Mouse (Mus musculus): ENCODE data around the gene Tpp1. TPM values are rescaled to one million over a fixed set of nuclear protein-coding genes. Genes with fewer than 3 reads are reported as not detected.
"Not testable (repeated sequence)": the region's sequence is repeated elsewhere in the genome, so short reads cannot be mapped to it uniquely, and the experiment has no call there.

Gene Tpp1
- polyA plus RNA-seq, 1 experiment from 2014 or later = 33.3 TPM

DNA sequence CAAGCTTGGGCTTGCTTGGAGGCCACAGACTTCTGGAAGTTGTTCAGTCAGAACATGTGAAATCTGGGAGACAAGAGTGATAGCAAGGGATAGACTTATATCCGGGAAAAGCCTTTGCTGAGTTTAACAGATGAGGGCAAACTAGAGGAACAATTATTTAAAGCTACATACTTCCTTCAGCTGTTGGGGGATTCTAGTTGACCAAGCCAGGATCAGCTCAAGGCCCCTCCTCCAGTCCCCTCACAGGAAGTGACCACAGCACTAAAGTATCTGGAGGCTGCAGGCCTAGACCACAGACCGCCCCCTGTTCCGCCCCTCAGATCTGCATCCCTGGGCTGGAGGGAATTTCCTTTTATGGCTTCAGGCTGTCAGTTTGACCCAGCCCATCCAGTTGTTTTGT, 13.1 kb downstream of the Tpp1 start:
- peaks cover 43% of the 10 kb centered on the region for H3K4me1 ChIP-seq (replicated peaks)
- H3K27ac ChIP-seq = peak overlapping the region; percentile 82
- no peak overlapping the region for H3K9ac ChIP-seq (replicated peaks)
- peaks cover 46% of the 10 kb centered on the region for H3K36me3 ChIP-seq
- H3K4me2 ChIP-seq = peak overlapping the region; percentile 80
- H3K4me3 ChIP-seq (replicated peaks) = 0 out of 2 replicates have a peak overlapping the region, but pooled peaks have one; percentile 13
- H3K27me3 ChIP-seq = no peaks in the 10 kb centered on the region
- no peaks in the 10 kb centered on the region for H3K9me3 ChIP-seq
- ATAC-seq (ENCODE audit: insufficient number of reproducible peaks, insufficient read depth, low FRiP score, low TSS enrichment, low read depth) = no peak
- WGBS = 14% methylated on average over 3 of the region's 3 CpGs

DNA sequence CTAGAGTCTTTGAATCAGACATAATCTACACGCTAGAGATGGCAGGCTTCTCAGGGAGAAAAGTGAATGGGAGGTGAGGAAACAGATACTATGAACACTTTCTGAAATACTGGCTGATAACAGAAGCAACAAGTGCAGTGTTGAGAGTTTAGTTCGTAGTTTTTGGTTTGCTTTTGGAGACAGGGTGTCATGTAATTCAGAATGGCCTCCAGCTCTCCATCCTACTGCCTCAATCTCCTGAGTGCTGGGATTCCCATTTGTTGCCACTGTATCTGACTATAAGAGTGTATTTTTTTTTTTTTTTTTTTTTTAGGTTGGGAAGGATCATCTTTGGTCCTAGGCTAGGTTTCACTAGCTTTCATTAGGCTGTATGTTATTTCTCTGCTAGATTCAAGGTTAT, 13.7 kb downstream of the Tpp1 start:
- Histone ChIP-seq H3K27ac (peak overlapping the region; percentile 82; the same call in 1 of the 2 replicates), H3K4me2 (peak overlapping the region; percentile 80), H3K36me3 (peaks cover 53% of the 10 kb centered on the region), H3K9me3 (no peaks in the 10 kb centered on the region), H3K27me3 (no peaks in the 10 kb centered on the region), H3K4me3 (replicated peaks) (no peak overlapping the region), H3K9ac (replicated peaks) (no peak overlapping the region; the same call in 1 of the 2 replicates), H3K4me1 (replicated peaks) (peaks cover 38% of the 10 kb centered on the region)
- 82% methylated on average over 2 of the region's 2 CpGs for WGBS
- ATAC-seq (ENCODE audit: insufficient number of reproducible peaks, insufficient read depth, low FRiP score, low TSS enrichment, low read depth) = no peak

DNA sequence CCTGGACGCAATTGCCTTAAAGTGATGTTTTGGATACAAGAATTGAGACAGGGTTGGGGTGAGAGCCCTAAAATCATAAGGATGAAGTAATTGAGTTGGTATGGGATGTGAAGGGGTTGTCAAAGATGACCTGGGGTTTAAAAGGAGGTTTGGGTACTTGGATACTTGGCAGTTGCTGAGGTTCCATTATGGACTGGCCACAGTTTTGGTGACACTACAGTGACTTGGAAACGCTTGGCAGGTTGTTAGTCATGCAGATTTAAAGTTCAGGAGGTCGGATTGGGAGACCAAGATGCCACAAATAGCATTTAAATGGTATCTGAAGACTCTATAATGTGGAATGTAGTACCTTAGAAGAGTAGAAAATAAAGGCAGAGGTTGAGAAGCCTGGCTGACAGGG, 14.4 kb downstream of the Tpp1 start:
- peaks cover 33% of the 10 kb centered on the region for H3K4me1 ChIP-seq (replicated peaks)
- H3K36me3 ChIP-seq = peaks cover 53% of the 10 kb centered on the region
- no peaks in the 10 kb centered on the region for H3K27me3 ChIP-seq
- no peaks in the 10 kb centered on the region for H3K9me3 ChIP-seq
- H3K4me2 ChIP-seq = peak overlapping the region; percentile 80
- H3K9ac ChIP-seq (replicated peaks) = peak overlapping the region; percentile 85
- H3K4me3 ChIP-seq (replicated peaks) = peak overlapping the region; percentile 82
- H3K27ac ChIP-seq = no peak overlapping the region
- WGBS = 38% methylated on average over 3 of the region's 3 CpGs
- ATAC-seq (ENCODE audit: insufficient number of reproducible peaks, insufficient read depth, low FRiP score, low TSS enrichment, low read depth) = no peak

DNA sequence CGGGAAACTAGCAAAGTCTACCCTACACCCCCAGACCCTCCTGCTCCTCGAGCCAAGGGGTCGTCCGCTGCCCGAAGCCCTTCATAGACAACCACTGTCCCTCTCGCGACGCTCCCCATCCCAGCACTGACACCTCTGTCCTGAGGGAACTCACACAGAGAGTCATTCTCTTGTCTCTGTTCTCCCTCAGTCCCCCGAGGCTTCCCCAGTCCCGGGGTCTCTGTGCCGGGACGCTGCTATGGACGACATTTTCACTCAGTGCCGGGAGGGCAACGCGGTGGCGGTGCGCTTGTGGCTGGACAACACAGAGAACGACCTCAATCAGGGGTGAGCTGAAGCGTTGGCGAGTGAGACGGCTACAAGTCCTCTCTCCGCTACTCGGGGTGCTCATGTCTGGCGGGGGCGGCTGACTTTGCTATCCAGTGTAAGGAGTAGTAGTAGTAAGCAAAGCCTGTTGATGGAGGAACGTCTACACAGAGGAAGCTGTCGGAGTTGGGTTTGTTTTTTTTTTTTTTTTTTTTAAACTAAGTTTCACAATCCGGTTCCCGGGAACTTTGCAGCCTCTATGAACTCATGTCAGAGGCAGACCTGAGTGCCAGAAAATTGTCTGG, 15.0 kb downstream of the Tpp1 start, which contains the start of gene Rrp8:
Gene Rrp8 (minus strand): TSS at position 475 of the 611 bp plus-strand sequence.
- peak within 1 kb of the TSS; percentile 80 for H3K4me2 ChIP-seq
- H3K27me3 ChIP-seq = no peaks in the 10 kb centered on the region
- ATAC-seq (ENCODE audit: insufficient number of reproducible peaks, insufficient read depth, low FRiP score, low TSS enrichment, low read depth) = no peak
- peaks cover 53% of the 10 kb centered on the region for H3K36me3 ChIP-seq
- peak within 1 kb of the TSS; percentile 85 for H3K9ac ChIP-seq (replicated peaks)
- H3K9me3 ChIP-seq = no peaks in the 10 kb centered on the region
- H3K27ac ChIP-seq = peak within 1 kb of the TSS; percentile 80
- peak within 1 kb of the TSS; percentile 82 for H3K4me3 ChIP-seq (replicated peaks)
- WGBS = under 1% methylated on average over 30 of the region's 30 CpGs
- peaks cover 33% of the 10 kb centered on the region for H3K4me1 ChIP-seq (replicated peaks)

DNA sequence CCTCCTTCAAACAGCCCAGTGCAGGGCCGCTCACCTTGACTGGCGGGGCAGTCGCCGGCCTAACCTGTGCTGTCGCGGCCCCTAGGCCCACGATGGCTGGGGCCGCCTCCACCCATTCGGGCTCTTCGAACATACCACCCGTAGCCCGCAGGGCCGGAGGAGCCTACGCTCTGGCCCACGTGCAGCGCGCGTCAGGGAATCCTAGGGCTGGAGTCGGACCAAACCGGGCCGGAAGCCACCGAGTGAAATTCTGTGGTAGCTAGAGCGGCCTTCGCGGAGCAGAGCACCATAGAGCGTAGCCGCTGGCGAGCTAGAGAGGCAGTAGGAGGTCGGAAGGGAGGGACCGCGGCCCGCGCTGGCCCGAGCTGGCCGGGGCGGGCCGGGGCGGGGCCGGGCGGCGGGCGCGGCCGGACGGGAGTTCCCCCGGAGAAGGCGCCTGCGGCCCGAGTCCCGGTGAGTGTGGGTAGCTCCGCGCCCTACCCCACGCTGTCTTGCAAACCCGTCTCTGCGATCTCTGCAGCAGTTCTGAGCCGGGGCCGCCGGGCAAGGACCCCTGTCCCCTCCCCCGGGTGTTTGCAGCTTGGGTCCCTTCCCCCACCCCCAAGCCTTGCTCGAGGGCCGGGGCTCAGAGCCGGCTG, 15.7 kb downstream of the Tpp1 start, which contains the start of gene Ilk:
Gene Ilk (plus strand): TSS at position 329 of the 638 bp plus-strand sequence.
- no peaks in the 10 kb centered on the region for H3K27me3 ChIP-seq

DNA sequence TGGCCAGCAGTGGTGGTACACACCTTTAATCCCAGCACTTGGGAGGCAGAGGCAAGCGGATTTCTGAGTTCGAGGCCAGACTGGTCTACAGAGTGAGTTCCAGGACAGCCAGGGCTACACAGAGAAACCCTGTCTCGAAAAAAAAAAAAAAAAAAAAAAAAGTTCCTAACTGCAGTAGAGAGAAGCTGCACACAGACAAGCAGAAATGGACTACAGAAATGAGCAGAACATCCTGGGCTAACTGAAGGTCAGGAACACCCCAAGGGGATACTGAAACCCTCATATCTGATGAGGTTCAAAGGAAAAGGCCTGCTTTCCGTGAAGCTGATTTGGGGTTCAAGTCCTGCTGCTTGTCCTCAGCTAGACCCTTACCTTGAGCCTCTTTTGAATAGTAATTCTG, 16.6 kb downstream of the Tpp1 start:
- ATAC-seq (ENCODE audit: insufficient number of reproducible peaks, insufficient read depth, low FRiP score, low TSS enrichment, low read depth); H3K27me3 ChIP-seq; H3K9me3 ChIP-seq: not testable (repeated sequence)
- Histone ChIP-seq H3K27ac (peak overlapping the region; percentile 80), H3K4me1 (replicated peaks) (peaks cover 33% of the 10 kb centered on the region), H3K4me2 (peak overlapping the region; percentile 80), H3K9ac (replicated peaks) (peak overlapping the region; percentile 85), H3K4me3 (replicated peaks) (peak overlapping the region; percentile 82), H3K36me3 (peaks cover 53% of the 10 kb centered on the region)
- WGBS = 52% methylated on average over 4 of the region's 4 CpGs

More for the DNA sequence above, 15.7 kb downstream of the Tpp1 start, which contains the start of gene Ilk:
- Histone ChIP-seq H3K9me3 (no peaks in the 10 kb centered on the region), H3K36me3 (peaks cover 53% of the 10 kb centered on the region), H3K9ac (replicated peaks) (peak within 1 kb of the TSS; percentile 85), H3K4me2 (peak within 1 kb of the TSS; percentile 80), H3K4me3 (replicated peaks) (peak within 1 kb of the TSS; percentile 82), H3K27ac (peak within 1 kb of the TSS; percentile 80), H3K4me1 (replicated peaks) (peaks cover 33% of the 10 kb centered on the region)
- peak; percentile 96 for ATAC-seq (ENCODE audit: insufficient number of reproducible peaks, insufficient read depth, low FRiP score, low TSS enrichment, low read depth)
- under 1% methylated on average over 56 of the region's 62 CpGs for WGBS

DNA sequence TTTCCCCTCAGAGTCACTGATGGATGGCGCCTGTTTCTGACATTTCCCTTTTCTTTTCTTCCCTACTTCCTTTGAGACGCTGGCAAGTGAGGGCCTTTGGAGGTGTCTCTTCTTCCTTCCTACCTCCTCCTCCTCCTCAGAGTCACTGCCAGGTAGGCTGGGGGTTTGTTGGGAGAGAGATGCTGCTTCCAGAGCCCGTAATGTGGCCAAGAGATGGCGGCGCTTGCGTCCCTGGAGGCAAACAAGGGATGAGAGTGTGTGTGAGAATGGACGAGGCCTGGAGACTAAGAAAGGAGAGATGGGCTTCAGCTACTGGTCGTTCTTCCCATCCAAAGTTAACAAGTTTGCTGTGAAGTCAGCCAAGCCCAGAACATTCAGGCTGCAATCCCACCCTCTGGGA, 17.2 kb downstream of the Tpp1 start:
- peak overlapping the region; percentile 80 for H3K4me2 ChIP-seq
- H3K36me3 ChIP-seq = peaks cover 53% of the 10 kb centered on the region
- no peaks in the 10 kb centered on the region for H3K27me3 ChIP-seq
- H3K9ac ChIP-seq (replicated peaks) = peak overlapping the region; percentile 42; the same call in 1 of the 2 replicates
- 88% methylated on average over 8 of the region's 8 CpGs for WGBS
- 0 out of 2 replicates have a peak overlapping the region, but pooled peaks have one; percentile 82 for H3K4me3 ChIP-seq (replicated peaks)
- ATAC-seq (ENCODE audit: insufficient number of reproducible peaks, insufficient read depth, low FRiP score, low TSS enrichment, low read depth) = no peak
- H3K4me1 ChIP-seq (replicated peaks) = peaks cover 33% of the 10 kb centered on the region
- H3K9me3 ChIP-seq = no peaks in the 10 kb centered on the region
- H3K27ac ChIP-seq = no peak overlapping the region

DNA sequence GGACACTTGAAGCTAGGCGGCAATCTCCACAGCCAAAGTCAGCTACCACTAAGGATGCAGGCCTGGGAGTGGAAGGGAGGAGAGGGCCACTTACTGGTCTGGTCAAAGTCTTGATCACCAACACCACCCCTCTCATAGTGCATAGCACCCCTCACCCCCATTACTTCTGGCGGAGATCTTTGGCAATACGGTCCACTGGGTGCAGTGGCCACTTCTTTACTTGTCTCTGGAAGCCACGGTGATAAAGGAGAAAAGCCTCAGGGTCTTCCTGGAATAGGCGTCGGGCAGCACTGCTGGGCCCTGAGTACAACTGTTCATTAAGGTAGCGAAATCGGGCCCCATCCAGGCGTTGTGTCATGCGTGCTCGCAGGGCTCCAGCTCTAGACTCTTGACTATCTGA, 18.2 kb downstream of the Tpp1 start:
- no peak overlapping the region for H3K9ac ChIP-seq (replicated peaks)

DNA sequence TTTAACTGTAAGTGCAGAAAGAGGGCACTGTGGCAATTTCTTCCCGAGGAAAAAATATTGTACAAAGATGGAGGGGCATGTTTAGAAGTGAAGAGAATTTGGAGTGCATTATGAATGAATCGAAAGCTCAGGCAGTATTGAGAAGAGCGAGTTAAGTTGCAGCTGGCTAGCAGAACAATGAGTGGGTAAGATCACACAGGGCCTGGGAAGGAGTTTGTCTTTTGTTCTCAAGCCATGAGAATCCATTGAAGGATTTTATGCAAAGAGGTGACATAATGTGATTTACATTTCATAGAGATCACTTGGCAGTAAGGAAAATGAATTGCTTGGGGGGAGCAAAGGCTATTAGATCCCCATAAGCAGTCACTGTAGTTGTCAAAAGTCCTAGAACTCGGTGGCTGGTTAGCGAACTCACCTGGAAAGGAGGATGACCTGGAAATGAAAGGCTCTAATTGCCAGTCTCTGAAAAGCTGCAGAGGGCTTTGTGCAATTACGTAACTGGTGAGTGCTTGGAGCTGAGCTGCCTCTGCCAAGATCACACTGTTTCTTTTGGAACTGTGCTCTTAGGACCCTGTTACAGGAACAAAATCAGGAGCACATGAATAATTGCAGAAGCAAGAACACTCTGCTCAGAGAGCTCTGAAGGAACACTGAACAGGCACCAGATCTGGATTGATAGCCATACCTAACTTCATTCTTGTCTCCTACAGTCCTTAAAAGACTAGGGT, 23.2 kb downstream of the Tpp1 start:
- no peaks in the 10 kb centered on the region for H3K4me1 ChIP-seq (replicated peaks)
- no peaks in the 10 kb centered on the region for H3K27me3 ChIP-seq
- H3K9me3 ChIP-seq = no peaks in the 10 kb centered on the region
- no peak overlapping the region for H3K4me3 ChIP-seq (replicated peaks)
- no peak overlapping the region for H3K9ac ChIP-seq (replicated peaks)
- 83% methylated on average over 6 of the region's 6 CpGs for WGBS
- peaks cover 54% of the 10 kb centered on the region for H3K36me3 ChIP-seq
- no peak overlapping the region for H3K27ac ChIP-seq
- ATAC-seq (ENCODE audit: insufficient number of reproducible peaks, insufficient read depth, low FRiP score, low TSS enrichment, low read depth) = no peak
- H3K4me2 ChIP-seq = no peak overlapping the region

More for the DNA sequence above, 18.2 kb downstream of the Tpp1 start:
- no peak for ATAC-seq (ENCODE audit: insufficient number of reproducible peaks, insufficient read depth, low FRiP score, low TSS enrichment, low read depth)
- Histone ChIP-seq H3K27me3 (no peaks in the 10 kb centered on the region), H3K4me2 (no peak overlapping the region), H3K27ac (no peak overlapping the region), H3K36me3 (peaks cover 60% of the 10 kb centered on the region), H3K9me3 (no peaks in the 10 kb centered on the region), H3K4me1 (replicated peaks) (peaks cover 26% of the 10 kb centered on the region), H3K4me3 (replicated peaks) (no peak overlapping the region)
- WGBS = 94% methylated on average over 11 of the region's 11 CpGs

DNA sequence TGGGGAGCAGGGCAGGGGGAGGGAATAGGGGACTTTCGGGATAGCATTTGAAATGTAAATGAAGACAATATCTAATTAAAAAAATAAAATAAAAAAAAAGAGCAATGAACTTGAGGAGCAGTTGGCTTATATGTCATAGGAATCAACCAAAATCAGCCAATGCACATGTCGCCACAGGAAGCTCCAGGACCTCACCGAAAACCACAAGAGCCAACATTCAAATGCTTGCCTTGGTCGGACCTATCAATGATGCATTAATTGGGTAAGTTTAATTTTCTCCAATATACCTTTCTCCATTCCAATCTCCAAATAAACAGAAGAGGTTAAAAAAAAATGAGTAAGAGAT, 25.1 kb downstream of the Tpp1 start:
- H3K4me3 ChIP-seq (replicated peaks) = no peak overlapping the region
- WGBS = 94% methylated on average over 4 of the region's 4 CpGs
- H3K9ac ChIP-seq (replicated peaks) = no peak overlapping the region
- ATAC-seq (ENCODE audit: insufficient number of reproducible peaks, insufficient read depth, low FRiP score, low TSS enrichment, low read depth) = no peak
- no peaks in the 10 kb centered on the region for H3K4me1 ChIP-seq (replicated peaks)
- no peak overlapping the region for H3K4me2 ChIP-seq
- H3K9me3 ChIP-seq = no peaks in the 10 kb centered on the region
- H3K27ac ChIP-seq = no peak overlapping the region
- H3K36me3 ChIP-seq = peaks cover 35% of the 10 kb centered on the region
- H3K27me3 ChIP-seq = no peaks in the 10 kb centered on the region

All from limb, embryonic 12.5 days (tissue).